8 mouse cellular contexts compared by ENCODE assay signal in the genomic region with DNA sequence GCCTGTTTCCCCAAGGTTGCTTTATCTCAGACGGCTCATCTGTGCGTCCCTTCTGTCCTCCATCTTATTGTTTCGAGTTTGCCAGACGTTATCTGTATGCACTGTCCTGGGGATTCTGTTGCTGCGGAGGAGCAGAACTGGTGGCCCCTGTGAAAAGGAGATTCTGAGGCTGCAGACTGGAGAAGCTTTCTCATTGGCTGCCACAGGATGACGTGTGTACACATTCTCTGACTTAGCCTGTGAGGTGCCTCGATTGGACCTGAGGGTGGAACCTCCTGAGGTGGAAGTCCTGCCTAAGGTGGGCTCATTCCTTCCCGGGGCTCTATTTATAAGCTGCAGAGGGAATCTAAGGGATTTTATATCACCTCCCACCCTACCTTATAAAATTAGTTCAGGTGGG. TPM values are rescaled to one million over a fixed set of nuclear protein-coding genes. Genes with fewer than 3 reads are reported as not detected.
DNase-seq lines count a peak whose midpoint lies in the region; ATAC-seq and TF ChIP-seq lines count a peak whose summit lies in the region.

No protein-coding gene starts in this region.

- no peak for TF ChIP-seq EP300 in heart, adult 2 months (IDR thresholded peaks at IDR 0.05; ENCODE audit: insufficient read depth, low read depth, low read length)

- no peaks in the 10 kb centered on the region for H3K9me3 ChIP-seq in heart, embryonic 16.5 days (replicated peaks; ENCODE audit: control insufficient read depth, low read length)
- no peaks in the 10 kb centered on the region for H3K9me3 ChIP-seq in hindbrain, embryonic 11.5 days (ENCODE audit: control insufficient read depth, low read length)
- no peaks in the 10 kb centered on the region; the same call in 1 of the 2 replicates for H3K9me3 ChIP-seq in midbrain, embryonic 10.5 days (replicated peaks)

- no peak for DNase-seq in heart, adult 2 months
- peak; percentile 65 for DNase-seq in T-cell, adult 2 months (ENCODE audit: low spot score)
- DNase-seq in hindbrain, embryonic 11.5 days (ENCODE audit: low spot score) = peak; percentile 21
- no peak for DNase-seq in midbrain, embryonic 10.5 days (ENCODE audit: low spot score)
- no peak for DNase-seq in gastrocnemius, postnatal 10 days
- no peak for DNase-seq in gastrocnemius, postnatal 4 days (ENCODE audit: low spot score in 2 of 2)
- DNase-seq in layer of hippocampus, adult 2 months (ENCODE audit: low spot score in 2 of 2) = no peak

- 33% methylated on average over 8 of the region's 8 CpGs for WGBS in heart, embryonic 16.5 days
- WGBS in heart, adult 2 months = 51% methylated on average over 8 of the region's 8 CpGs
- 25% methylated on average over 8 of the region's 8 CpGs for WGBS in hindbrain, embryonic 11.5 days
- WGBS in midbrain, embryonic 10.5 days = 23% methylated on average over 8 of the region's 8 CpGs

- H3K36me3 ChIP-seq in heart, embryonic 16.5 days (ENCODE audit: control insufficient read depth, insufficient read depth) = 0 out of 2 replicates have a peak, but pooled peaks cover 5% of the 10 kb centered on the region
- peaks cover 21% of the 10 kb centered on the region for H3K36me3 ChIP-seq in heart, adult 2 months (ENCODE audit: control insufficient read depth, insufficient read depth, low read length)
- H3K36me3 ChIP-seq in hindbrain, embryonic 11.5 days (ENCODE audit: control insufficient read depth, insufficient read depth, low read length) = 0 out of 2 replicates have a peak, but pooled peaks cover 3% of the 10 kb centered on the region
- H3K36me3 ChIP-seq in midbrain, embryonic 10.5 days = peaks cover 24% of the 10 kb centered on the region

- peaks cover 18% of the 10 kb centered on the region for H3K4me1 ChIP-seq in heart, embryonic 16.5 days (ENCODE audit: control insufficient read depth, insufficient read depth, low read length)
- H3K4me1 ChIP-seq in heart, adult 2 months (ENCODE audit: control insufficient read depth, insufficient read depth, low read length) = peaks cover 5% of the 10 kb centered on the region
- H3K4me1 ChIP-seq in hindbrain, embryonic 11.5 days (replicated peaks; ENCODE audit: control insufficient read depth, insufficient read depth, low read length) = peaks cover 2% of the 10 kb centered on the region; the same call in 1 of the 2 replicates
- peaks cover 35% of the 10 kb centered on the region for H3K4me1 ChIP-seq in midbrain, embryonic 10.5 days

- ATAC-seq in heart, embryonic 16.5 days (replicated peaks; ENCODE audit: extremely low read depth, insufficient read depth, low FRiP score) = no peak
- peak; percentile 69 for ATAC-seq in hindbrain, embryonic 11.5 days (ENCODE audit: low FRiP score)

- H3K9ac ChIP-seq in heart, embryonic 16.5 days (ENCODE audit: low read length) = no peak overlapping the region
- H3K9ac ChIP-seq in heart, adult 2 months (ENCODE audit: low read depth, low read length) = no peak overlapping the region
- no peak overlapping the region for H3K9ac ChIP-seq in hindbrain, embryonic 11.5 days (ENCODE audit: low read depth, low read length)

- intact Hi-C loops in heart, adult 2 months (cut with DNase I) = no loop called here

- H3K27ac ChIP-seq in heart, embryonic 16.5 days (ENCODE audit: low read length) = no peak overlapping the region
- no peak overlapping the region for H3K27ac ChIP-seq in heart, adult 2 months
- peak overlapping the region; percentile 19; the same call in 1 of the 2 replicates for H3K27ac ChIP-seq in hindbrain, embryonic 11.5 days (ENCODE audit: low read depth, low read length)
- H3K27ac ChIP-seq in midbrain, embryonic 10.5 days (replicated peaks) = peak overlapping the region; percentile 43
- no peak overlapping the region for H3K27ac ChIP-seq in layer of hippocampus, adult 2 months

- H3K4me2 ChIP-seq in heart, embryonic 16.5 days (ENCODE audit: low read depth, low read length) = peak overlapping the region; percentile 20; the same call in 1 of the 2 replicates
- no peak overlapping the region for H3K4me2 ChIP-seq in hindbrain, embryonic 11.5 days (replicated peaks; ENCODE audit: low read depth, low read length)

- no peaks in the 10 kb centered on the region for H3K27me3 ChIP-seq in heart, embryonic 16.5 days (ENCODE audit: control insufficient read depth, insufficient read depth, low read length)
- H3K27me3 ChIP-seq in heart, adult 2 months (ENCODE audit: control insufficient read depth, insufficient read depth, low read length) = no peaks in the 10 kb centered on the region
- no peaks in the 10 kb centered on the region for H3K27me3 ChIP-seq in hindbrain, embryonic 11.5 days (ENCODE audit: control insufficient read depth, insufficient read depth, low read length)
- H3K27me3 ChIP-seq in midbrain, embryonic 10.5 days (ENCODE audit: low read depth, poor library complexity, severe bottlenecking) = no peaks in the 10 kb centered on the region

- TF ChIP-seq POLR2A in heart, adult 2 months (IDR thresholded peaks at IDR 0.05; ENCODE audit: insufficient read depth, low read depth, low read length) = no peak

- TF ChIP-seq CTCF in heart, adult 2 months (IDR thresholded peaks at IDR 0.05) = no peak
- no peak for TF ChIP-seq CTCF in layer of hippocampus, adult 2 months (conservative IDR thresholded peaks at IDR 0.05)

- H3K79me2 ChIP-seq in heart, adult 2 months (replicated peaks; ENCODE audit: control insufficient read depth, insufficient read depth, low read length) = peaks cover 10% of the 10 kb centered on the region

- no peak overlapping the region; the same call in 1 of the 2 replicates for H3K4me3 ChIP-seq in heart, embryonic 16.5 days (ENCODE audit: low read length)
- H3K4me3 ChIP-seq in heart, adult 2 months = no peak overlapping the region
- H3K4me3 ChIP-seq in hindbrain, embryonic 11.5 days (ENCODE audit: low read depth, low read length) = no peak overlapping the region
- H3K4me3 ChIP-seq in midbrain, embryonic 10.5 days = peak overlapping the region; percentile 20; the same call in 1 of the 2 replicates
- no peak overlapping the region for H3K4me3 ChIP-seq in layer of hippocampus, adult 2 months

RNA-seq across cellular contexts. Expression of gene Znrf1, which starts 37.7 kb away (rescaled TPM):
- 19.7 and 20.8 TPM in 2 replicates for polyA plus RNA-seq in heart, embryonic 16.5 days (2015; fragmentation: Nextera tagmentation; extraction: Ambion mirVana)
- 10 to 100 TPM; 54.7 to 59.0 TPM for total RNA-seq in heart, adult 2 months (2021)
- 66.7 and 86.2 TPM in 2 replicates for polyA plus RNA-seq in heart, adult 2 months (2012; rRNA removed)
- polyA plus RNA-seq in hindbrain, embryonic 11.5 days (2014; fragmentation: Nextera tagmentation; extraction: Ambion mirVana) = 48.3 and 48.7 TPM in 2 replicates
- polyA plus RNA-seq in midbrain, embryonic 10.5 days (2016; fragmentation: Nextera tagmentation; extraction: Ambion mirVana) = 28.1 and 32.2 TPM in 2 replicates
- 10 to 100 TPM; 58.7 to 68.7 TPM for total RNA-seq in gastrocnemius, postnatal 10 days (2021)
- total RNA-seq in gastrocnemius, postnatal 4 days (2021) = 10 to 100 TPM; 69.2 to 70.8 TPM
- 100 to 1,000 TPM; 105 to 107 TPM for total RNA-seq in layer of hippocampus, adult 2 months (2021)

RNA-seq across cellular contexts. Expression of gene Wdr59, which starts 51.7 kb away (rescaled TPM):
- polyA plus RNA-seq in heart, embryonic 16.5 days (2015; fragmentation: Nextera tagmentation; extraction: Ambion mirVana) = 4.2 and 4.6 TPM in 2 replicates
- total RNA-seq in heart, adult 2 months (2021) = 1 to 10 TPM; 6.9 to 7.0 TPM
- 5.4 and 8.3 TPM in 2 replicates for polyA plus RNA-seq in heart, adult 2 months (2012; rRNA removed)
- polyA plus RNA-seq in hindbrain, embryonic 11.5 days (2014; fragmentation: Nextera tagmentation; extraction: Ambion mirVana) = 2.9 and 4.6 TPM in 2 replicates
- 4.2 and 4.8 TPM in 2 replicates for polyA plus RNA-seq in midbrain, embryonic 10.5 days (2016; fragmentation: Nextera tagmentation; extraction: Ambion mirVana)
- 10 to 100 TPM in 1 of 2 experiments, 1 to 10 TPM in 1; 9.7 to 11.5 TPM for total RNA-seq in gastrocnemius, postnatal 10 days (2021)
- 10 to 100 TPM; 13.0 to 13.3 TPM for total RNA-seq in gastrocnemius, postnatal 4 days (2021)
- total RNA-seq in layer of hippocampus, adult 2 months (2021) = 10 to 100 TPM; 24.1 to 24.2 TPM

RNA-seq across cellular contexts. Expression of gene Ldhd, which starts 56.6 kb away (rescaled TPM):
- 1.2 TPM in 2 replicates for polyA plus RNA-seq in heart, embryonic 16.5 days (2015; fragmentation: Nextera tagmentation; extraction: Ambion mirVana)
- 10 to 100 TPM; 43.4 to 53.4 TPM for total RNA-seq in heart, adult 2 months (2021)
- 52.1 and 56.2 TPM in 2 replicates for polyA plus RNA-seq in heart, adult 2 months (2012; rRNA removed)
- polyA plus RNA-seq in hindbrain, embryonic 11.5 days (2014; fragmentation: Nextera tagmentation; extraction: Ambion mirVana) = 0.08 and 0.25 TPM in 2 replicates
- 0.09 and 0.12 TPM in 2 replicates for polyA plus RNA-seq in midbrain, embryonic 10.5 days (2016; fragmentation: Nextera tagmentation; extraction: Ambion mirVana)
- total RNA-seq in gastrocnemius, postnatal 10 days (2021) = 1 to 10 TPM; 7.9 to 8.2 TPM
- 1 to 10 TPM; 3.7 TPM for total RNA-seq in gastrocnemius, postnatal 4 days (2021)
- total RNA-seq in layer of hippocampus, adult 2 months (2021) = 1 to 10 TPM; 6.8 to 7.8 TPM

Comparison
In these comparisons a context has a peak if more than half of its experiments do, and no peak if none do; other contexts are left out.
1. H3K27ac ChIP-seq: peak in hindbrain, embryonic 11.5 days (single experiment) and midbrain, embryonic 10.5 days (single experiment); none in heart, embryonic 16.5 days (single experiment), heart, adult 2 months (single experiment) and layer of hippocampus, adult 2 months (single experiment).
2. DNase-seq: peak in T-cell, adult 2 months (single experiment) and hindbrain, embryonic 11.5 days (single experiment); none in heart, adult 2 months (0 of 2), midbrain, embryonic 10.5 days (single experiment), gastrocnemius, postnatal 10 days (single experiment), gastrocnemius, postnatal 4 days (0 of 2) and layer of hippocampus, adult 2 months (0 of 2).
3. RNA of gene Ldhd, which starts 56.6 kb away (total RNA-seq): 43.4 to 53.4 TPM in heart, adult 2 months; 7.9 to 8.2 TPM in gastrocnemius, postnatal 10 days, 6.8 to 7.8 TPM in layer of hippocampus, adult 2 months and 3.7 TPM in gastrocnemius, postnatal 4 days; every median in the first group is over 4 times any median in the second.